Mouse (Mus musculus) cortical plate, adult 2 months (tissue): ENCODE measurements around the gene Slc17a8. TPM values are rescaled to one million over a fixed set of nuclear protein-coding genes. Genes with fewer than 3 reads are reported as not detected.

Experiments
- H3K27ac ChIP-seq: fragments of 200-500 bp; 2 replicates; pipeline ENCODE4 v1.5.1; 2012; ENCODE audit warnings: low read length, control low read depth, inconsistent platforms; ENCODE audit not compliant: insufficient read depth
- H3K4me1 ChIP-seq: fragments of 200-500 bp; 2 replicates; pipeline ENCODE4 v1.6.1; 2011; ENCODE audit warnings: low read length; ENCODE audit not compliant: control insufficient read depth, insufficient read depth
- H3K4me3 ChIP-seq: fragments of 200-500 bp; 2 replicates; pipeline ENCODE4 v1.5.1; 2011; ENCODE audit warnings: mild to moderate bottlenecking, low read length, control low read depth; ENCODE audit not compliant: insufficient read depth
- CTCF ChIP-seq: fragments of 200-500 bp; IDR thresholded peaks from 2 replicates; pipeline ENCODE4 v1.5.1; 2011; ENCODE audit warnings: mild to moderate bottlenecking, control low read depth, low read length; ENCODE audit not compliant: insufficient read depth; ENCODE audit errors: extremely low read depth
- POLR2A ChIP-seq: fragments of 200-500 bp; IDR thresholded peaks from 2 replicates; pipeline ENCODE4 v1.6.1; 2011; ENCODE audit warnings: mild to moderate bottlenecking, low read length, control low read depth; ENCODE audit not compliant: insufficient read depth; ENCODE audit errors: extremely low read depth
- polyA plus RNA-seq: library from polyadenylated mRNA; depleted of rRNA; stranded (reverse); fragments of >200 nt; gene quantifications from 2 replicates; pipeline ENCODE4 v1.2.3, GENCODE M21; 2012; rRNA removed

The Slc17a8 gene
- polyA plus RNA-seq, 1 experiment, result 1.1 TPM

DNA sequence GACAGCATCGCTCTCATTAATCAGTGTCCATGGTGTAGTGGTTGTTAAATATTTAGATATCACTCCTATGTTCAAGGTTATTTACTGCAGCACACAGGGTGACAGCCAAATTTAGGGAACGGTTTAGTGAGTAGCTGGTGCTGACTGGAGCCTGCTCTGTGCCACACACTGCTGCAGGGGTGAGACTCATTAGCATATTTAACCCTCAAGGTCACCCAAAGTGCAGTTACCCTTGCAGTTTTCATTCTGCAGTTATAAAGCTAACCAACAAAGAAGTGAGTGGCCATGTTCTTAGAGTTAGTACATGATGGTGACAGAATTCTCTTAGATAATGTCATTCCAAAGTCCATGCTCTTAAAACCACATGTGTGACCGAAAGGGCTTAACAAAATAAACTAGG lies 78.7 kb downstream of the Slc17a8 start:
- Histone ChIP-seq H3K4me3 (no peak overlapping the region), H3K27ac (no peak overlapping the region), H3K4me1 (no peaks in the 10 kb centered on the region)
- TF ChIP-seq POLR2A (no peak), CTCF (no peak)

DNA sequence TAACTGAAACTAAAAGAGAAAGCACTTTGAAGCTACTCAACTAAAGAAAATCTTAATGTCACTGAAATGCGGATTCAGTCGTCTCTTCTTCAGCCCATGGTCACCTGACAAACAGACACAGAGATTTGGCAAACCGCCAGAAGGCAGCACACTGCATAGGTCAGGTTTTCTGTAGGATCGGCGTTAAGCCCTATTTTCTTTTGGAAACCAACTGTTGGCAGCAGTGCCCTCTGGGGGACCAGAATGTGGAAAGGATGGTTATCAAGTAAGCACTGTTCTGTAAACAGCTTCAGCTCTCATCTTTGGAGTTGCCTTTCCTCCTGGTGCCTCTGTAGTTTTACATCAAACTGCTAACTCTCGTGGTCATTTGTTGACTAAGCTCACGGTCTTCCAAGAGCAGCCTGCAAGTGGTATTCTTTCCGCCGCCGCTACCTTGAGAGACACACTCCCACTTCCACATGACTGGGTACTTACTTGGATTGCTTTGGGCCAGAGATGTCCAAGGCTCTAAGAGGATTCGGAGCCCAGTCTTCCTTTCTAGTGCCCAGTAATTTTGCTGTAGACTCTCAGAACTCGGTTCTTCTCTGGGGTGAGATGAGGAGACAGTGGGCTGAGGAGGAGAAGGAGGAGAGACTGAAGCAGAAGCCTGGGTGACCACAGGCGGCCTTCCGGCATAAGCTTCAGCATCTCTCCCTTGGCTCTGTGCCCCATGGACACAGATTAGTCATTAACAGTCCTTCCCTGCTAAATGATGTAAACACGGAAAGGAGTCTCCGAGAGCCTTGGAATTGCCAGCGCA lies 87.9 kb downstream of the Slc17a8 start, which contains the start of gene Nr1h4:
Nr1h4 (minus strand) TSS at position 657 of the 799 bp plus-strand sequence.
- TF ChIP-seq POLR2A, result no peak
- TF ChIP-seq CTCF, result no peak
- no peak within 1 kb of the TSS for H3K4me3 ChIP-seq
- no peak within 1 kb of the TSS for H3K27ac ChIP-seq
- H3K4me1 ChIP-seq, result no peaks in the 10 kb centered on the region

DNA sequence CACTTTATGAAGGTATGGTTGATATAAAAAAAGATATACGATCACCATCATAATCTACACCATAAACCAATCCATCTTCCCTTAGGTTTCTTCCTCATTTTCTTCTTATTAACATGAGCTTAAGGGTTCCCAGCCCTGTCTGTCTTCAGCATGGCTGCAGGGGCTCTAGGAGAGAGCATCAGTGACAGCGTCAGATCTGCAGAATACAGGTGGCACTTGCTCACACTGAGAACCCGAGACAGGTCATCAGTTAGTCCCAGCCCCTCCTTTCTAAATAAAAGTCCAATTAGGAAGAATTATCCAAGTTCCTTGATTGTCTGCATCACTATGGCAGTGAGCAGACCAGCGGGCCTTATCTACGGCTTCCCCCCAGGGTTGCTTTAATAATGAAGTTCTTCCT lies 88.6 kb downstream of the Slc17a8 start:
- no peak overlapping the region for H3K27ac ChIP-seq
- no peaks in the 10 kb centered on the region for H3K4me1 ChIP-seq
- TF ChIP-seq POLR2A (no peak), CTCF (no peak)
- H3K4me3 ChIP-seq, result no peak overlapping the region

DNA sequence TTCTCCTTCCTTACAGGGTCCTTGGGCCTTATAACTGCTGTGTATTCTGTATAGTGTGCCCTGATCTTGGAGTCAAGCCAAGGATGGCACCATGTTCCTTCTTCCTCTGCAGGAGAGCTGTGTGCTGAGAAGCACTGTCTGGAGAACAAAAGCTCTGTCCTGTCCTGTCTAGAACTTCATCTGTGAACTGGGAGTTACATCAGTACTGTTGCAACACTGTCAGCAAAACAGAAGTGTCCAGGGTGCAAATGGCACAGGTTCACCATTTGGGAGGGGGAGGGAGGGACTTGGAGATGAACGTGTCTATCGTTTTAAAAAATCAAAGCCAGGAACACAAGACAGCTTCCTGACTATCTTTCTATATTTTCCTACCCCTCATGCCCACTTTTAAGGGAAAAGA lies 89.1 kb downstream of the Slc17a8 start:
- Histone ChIP-seq H3K27ac (no peak overlapping the region), H3K4me3 (no peak overlapping the region), H3K4me1 (no peaks in the 10 kb centered on the region)
- no peak for TF ChIP-seq CTCF

DNA sequence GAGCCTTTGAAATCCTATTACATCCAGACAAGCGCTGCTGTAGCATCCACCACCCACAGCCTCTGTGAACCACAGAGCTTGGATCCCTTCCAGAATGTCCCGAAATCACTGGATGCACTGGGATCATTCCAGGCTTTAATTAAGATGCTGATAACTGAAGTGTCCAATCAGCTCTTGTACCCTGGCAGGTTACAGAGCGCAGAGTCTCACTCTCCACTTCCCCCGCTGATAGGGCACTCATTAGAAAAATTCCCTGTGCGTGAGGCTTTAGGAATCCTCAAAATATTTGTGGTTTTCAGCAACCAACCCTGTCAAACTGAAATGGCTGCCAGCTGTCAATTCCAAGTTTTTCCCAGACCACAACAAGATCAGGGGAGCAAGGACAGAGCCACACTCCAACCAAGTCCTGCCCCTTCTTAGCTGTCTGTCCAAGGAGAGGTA lies 89.8 kb downstream of the Slc17a8 start:
- no peak overlapping the region for H3K4me3 ChIP-seq
- no peaks in the 10 kb centered on the region for H3K4me1 ChIP-seq
- no peak overlapping the region for H3K27ac ChIP-seq
- TF ChIP-seq CTCF, result no peak
- no peak for TF ChIP-seq POLR2A

DNA sequence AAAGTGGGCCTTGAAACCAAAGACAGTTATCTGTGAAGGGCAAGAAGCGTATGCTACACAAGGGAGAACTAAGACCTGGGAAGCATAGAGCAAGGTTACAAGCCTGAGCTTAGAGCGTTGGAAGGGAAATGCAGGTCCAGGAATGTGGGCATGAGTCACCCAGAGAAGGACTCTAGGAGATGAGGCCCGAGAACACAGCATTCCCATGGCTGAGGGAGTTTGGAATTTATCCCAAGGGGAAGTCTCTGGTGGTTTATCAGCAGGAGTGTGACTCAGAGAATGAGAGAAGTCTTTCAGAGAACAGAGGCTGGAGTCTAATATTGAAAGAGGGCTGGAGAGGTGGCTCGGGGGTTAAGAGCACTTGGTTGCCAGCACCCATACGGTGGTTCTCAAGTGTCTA lies 94.0 kb downstream of the Slc17a8 start:
- Histone ChIP-seq H3K27ac (no peak overlapping the region), H3K4me3 (no peak overlapping the region), H3K4me1 (no peaks in the 10 kb centered on the region)
- TF ChIP-seq CTCF, result no peak
- no peak for TF ChIP-seq POLR2A

DNA sequence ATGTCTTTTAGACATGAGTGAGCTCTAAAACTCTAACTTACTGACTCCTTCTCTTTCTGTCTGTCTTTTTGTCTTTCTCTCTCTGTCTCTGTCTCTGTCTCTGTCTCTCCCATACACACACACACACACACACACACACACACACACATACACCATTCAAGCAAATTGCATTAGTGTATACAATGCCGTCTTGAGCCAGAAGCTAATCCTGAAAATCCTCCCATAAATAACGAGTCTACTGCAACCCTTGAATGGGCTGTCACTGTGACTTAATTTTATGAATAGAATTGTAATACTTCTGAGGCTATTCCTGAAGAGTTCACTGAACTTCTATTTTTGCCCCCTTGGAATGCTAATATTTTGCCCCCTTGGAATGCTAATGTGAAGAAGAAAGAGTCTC lies 95.2 kb downstream of the Slc17a8 start:
- H3K4me3 ChIP-seq, result no peak overlapping the region
- H3K4me1 ChIP-seq, result no peaks in the 10 kb centered on the region
- H3K27ac ChIP-seq, result no peak overlapping the region
- TF ChIP-seq CTCF (no peak), POLR2A (no peak)

Other genes with a start within 250 kb of the Slc17a8 start
- 0.78 and 0.88 TPM in 2 replicates for gene Gas2l3, start 177.3 kb downstream of the Slc17a8 start, polyA plus RNA-seq
- gene Nr1h4, start 87.7 kb downstream of the Slc17a8 start, polyA plus RNA-seq, result 0.08 and 0.11 TPM in 2 replicates
- 25.7 and 26.0 TPM in 2 replicates for gene Scyl2, start 65.0 kb upstream of the Slc17a8 start, polyA plus RNA-seq
- 18.3 and 18.4 TPM in 2 replicates for gene Actr6, start 111.0 kb upstream of the Slc17a8 start, polyA plus RNA-seq
- 46.6 and 53.1 TPM in 2 replicates for gene Uhrf1bp1l, start 123.7 kb upstream of the Slc17a8 start, polyA plus RNA-seq